Mouse (Mus musculus): ENCODE results near the gene Dcun1d2. TPM values are rescaled to one million over a fixed set of nuclear protein-coding genes. Genes with fewer than 3 reads are reported as not detected.

Gene Dcun1d2
- polyA plus RNA-seq, 1 experiment from 2014 or later = 6.9 TPM

DNA sequence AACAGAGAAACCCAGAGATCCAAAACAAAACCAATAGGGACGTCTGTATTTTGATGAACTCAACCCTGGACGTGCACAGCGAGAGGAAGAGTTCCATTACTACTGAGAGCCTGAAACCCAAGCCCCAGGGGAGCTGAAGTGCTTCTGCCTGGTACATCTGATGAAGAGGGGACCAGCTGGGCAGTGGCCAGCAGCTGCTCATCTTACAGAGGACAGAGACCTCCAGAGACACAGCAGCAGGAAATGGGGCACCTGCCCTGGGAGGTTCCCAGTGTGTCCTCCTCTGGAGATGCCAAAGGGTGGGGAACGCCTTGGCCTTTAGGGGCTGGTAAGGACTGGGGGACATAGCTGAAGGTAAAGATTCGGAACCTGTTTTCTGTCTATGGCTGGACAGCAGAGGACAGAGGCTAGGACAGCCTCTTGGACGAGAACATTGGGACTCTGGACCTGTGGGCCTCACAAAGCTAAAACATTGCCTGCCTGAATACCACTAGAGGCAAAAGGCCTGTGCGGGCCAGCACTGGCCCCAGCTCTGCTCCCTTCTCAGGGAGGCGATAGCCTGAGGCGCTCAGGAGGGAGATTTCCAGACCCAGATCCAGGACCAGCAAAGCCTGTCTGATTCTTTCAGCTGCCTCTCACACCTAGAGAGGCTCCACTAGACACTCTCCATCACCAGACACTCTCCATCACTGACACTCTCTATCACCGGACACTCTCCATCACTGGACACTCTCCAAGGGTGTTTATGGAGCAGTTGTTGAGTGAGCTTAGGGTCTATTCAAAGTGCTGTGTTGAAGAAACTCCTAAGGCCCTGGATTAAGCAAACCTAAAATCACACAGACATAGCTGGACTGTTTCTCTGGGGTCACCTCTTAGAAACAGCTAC lies 44.7 kb downstream of the Dcun1d2 start:
- no peak overlapping the region for H3K27ac ChIP-seq (ENCODE audit: low read length)
- H3K4me3 ChIP-seq (ENCODE audit: low read depth, low read length) = no peak overlapping the region
- H3K9ac ChIP-seq (ENCODE audit: low read depth, low read length) = no peak overlapping the region
- no peaks in the 10 kb centered on the region for H3K27me3 ChIP-seq (ENCODE audit: control insufficient read depth, insufficient read depth, low read depth, low read length)
- H3K4me1 ChIP-seq (ENCODE audit: control insufficient read depth, low read depth, low read length) = no peaks in the 10 kb centered on the region
- no peak for ATAC-seq (ENCODE audit: low read depth)
- 67% methylated on average over 10 of the region's 10 CpGs for WGBS (ENCODE audit: insufficient replicate concordance)
- no peak overlapping the region for H3K4me2 ChIP-seq (ENCODE audit: low read depth, low read length)
- no peaks in the 10 kb centered on the region for H3K9me3 ChIP-seq (replicated peaks; ENCODE audit: control insufficient read depth, low read length)
- no peaks in the 10 kb centered on the region for H3K36me3 ChIP-seq (ENCODE audit: control insufficient read depth, insufficient read depth)

DNA sequence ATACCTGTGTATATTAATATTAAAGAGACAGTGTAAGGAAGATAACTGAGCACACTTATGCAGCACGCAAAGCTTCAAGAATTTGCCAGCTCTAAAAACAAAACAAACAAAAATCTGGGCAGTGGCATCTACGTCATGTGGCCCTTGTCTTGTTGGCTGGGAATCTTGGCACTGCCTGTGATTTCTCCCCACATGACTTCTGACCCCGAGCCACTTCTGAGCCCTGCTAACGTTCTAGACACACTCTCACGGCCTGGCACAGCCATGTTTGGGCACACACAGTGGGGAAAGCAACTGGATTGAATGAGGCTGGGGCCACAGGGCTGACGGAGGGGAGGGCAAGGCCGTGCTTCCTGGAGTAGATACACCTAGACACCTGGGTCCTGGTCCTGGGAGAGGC lies 47.2 kb downstream of the Dcun1d2 start:
- H3K27ac ChIP-seq (ENCODE audit: low read length) = no peak overlapping the region
- H3K9me3 ChIP-seq (replicated peaks; ENCODE audit: control insufficient read depth, low read length) = no peaks in the 10 kb centered on the region
- H3K36me3 ChIP-seq (ENCODE audit: control insufficient read depth, insufficient read depth) = no peaks in the 10 kb centered on the region

DNA sequence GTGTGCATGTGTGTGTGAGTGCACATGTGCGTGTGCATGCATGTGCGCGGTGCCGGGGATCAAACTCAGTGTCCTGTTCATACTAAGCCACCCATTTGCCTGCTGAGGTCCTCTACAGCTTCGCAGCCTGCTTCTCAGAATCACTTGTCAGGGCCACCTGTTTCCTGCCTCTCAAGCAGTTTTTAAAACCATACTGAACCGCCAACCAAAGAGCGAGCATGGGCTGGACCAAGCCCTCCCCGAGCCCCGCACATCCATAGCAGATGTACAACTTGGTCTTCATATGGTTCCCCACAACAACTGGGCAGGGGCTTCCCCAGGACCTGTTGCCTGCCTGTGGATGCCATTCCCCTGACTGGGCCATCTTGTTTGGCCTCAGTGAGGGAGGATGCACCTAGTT lies 47.9 kb downstream of the Dcun1d2 start:
- no peaks in the 10 kb centered on the region for H3K9me3 ChIP-seq (replicated peaks; ENCODE audit: control insufficient read depth, low read length)
- H3K27ac ChIP-seq (ENCODE audit: low read length) = no peak overlapping the region
- no peaks in the 10 kb centered on the region for H3K36me3 ChIP-seq (ENCODE audit: control insufficient read depth, insufficient read depth)
- no peak overlapping the region for H3K4me2 ChIP-seq (ENCODE audit: low read depth, low read length)
- H3K4me1 ChIP-seq (ENCODE audit: control insufficient read depth, low read depth, low read length) = no peaks in the 10 kb centered on the region
- ATAC-seq (ENCODE audit: low read depth) = no peak
- 50% methylated on average over 9 of the region's 9 CpGs for WGBS (ENCODE audit: insufficient replicate concordance)
- H3K4me3 ChIP-seq (ENCODE audit: low read depth, low read length) = no peak overlapping the region
- no peak overlapping the region for H3K9ac ChIP-seq (ENCODE audit: low read depth, low read length)
- H3K27me3 ChIP-seq (ENCODE audit: control insufficient read depth, insufficient read depth, low read depth, low read length) = no peaks in the 10 kb centered on the region

More for the DNA sequence above, 47.2 kb downstream of the Dcun1d2 start:
- H3K4me3 ChIP-seq (ENCODE audit: low read depth, low read length) = no peak overlapping the region
- H3K4me1 ChIP-seq (ENCODE audit: control insufficient read depth, low read depth, low read length) = no peaks in the 10 kb centered on the region
- H3K4me2 ChIP-seq (ENCODE audit: low read depth, low read length) = no peak overlapping the region
- H3K27me3 ChIP-seq (ENCODE audit: control insufficient read depth, insufficient read depth, low read depth, low read length) = no peaks in the 10 kb centered on the region
- no peak overlapping the region for H3K9ac ChIP-seq (ENCODE audit: low read depth, low read length)
- 60% methylated on average over 7 of the region's 7 CpGs for WGBS (ENCODE audit: insufficient replicate concordance)
- ATAC-seq (ENCODE audit: low read depth) = no peak

DNA sequence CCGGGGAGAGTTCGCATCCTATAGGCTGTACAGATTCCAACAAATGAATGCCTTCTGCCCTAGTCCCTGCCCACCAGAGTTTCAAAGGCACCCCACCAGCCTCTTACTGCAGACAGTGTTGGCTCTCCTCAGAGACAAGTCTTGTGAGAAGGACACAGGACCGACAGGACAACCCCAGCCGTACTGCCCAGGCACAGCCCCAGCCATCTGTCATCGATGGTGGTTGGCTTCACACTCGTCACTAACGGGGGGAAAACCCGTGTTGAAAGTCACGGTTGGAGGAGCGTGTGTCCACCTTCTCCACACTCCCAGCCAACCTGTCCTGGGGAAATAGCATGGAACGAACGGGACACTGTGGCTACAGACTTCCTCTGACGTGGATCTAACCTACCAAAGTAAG lies 53.1 kb downstream of the Dcun1d2 start:
- ATAC-seq (ENCODE audit: low read depth) = no peak
- 73% methylated on average over 13 of the region's 13 CpGs for WGBS (ENCODE audit: insufficient replicate concordance)

DNA sequence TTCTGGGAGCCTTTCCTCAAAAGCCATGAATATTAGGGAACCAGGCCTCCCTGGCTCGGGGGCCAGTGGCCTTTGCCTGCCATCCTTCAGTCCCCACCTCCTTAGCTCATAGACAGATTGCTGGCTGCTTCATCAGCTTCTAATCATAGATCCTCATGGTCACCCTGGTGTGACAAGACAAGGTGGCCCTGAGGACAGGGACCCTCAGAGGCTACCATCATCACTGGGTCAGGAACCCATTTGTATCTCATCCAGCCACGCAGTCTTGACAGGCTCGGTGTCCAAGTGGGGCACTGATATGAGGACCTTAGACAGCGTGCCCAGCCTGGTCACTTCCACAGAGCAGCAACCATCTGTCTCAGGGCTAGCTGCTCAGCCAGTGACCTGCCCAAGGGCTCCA lies 57.5 kb downstream of the Dcun1d2 start:
- no peaks in the 10 kb centered on the region for H3K9me3 ChIP-seq (replicated peaks; ENCODE audit: control insufficient read depth, low read length)
- no peak overlapping the region for H3K4me3 ChIP-seq (ENCODE audit: low read depth, low read length)
- H3K27ac ChIP-seq (ENCODE audit: low read length) = no peak overlapping the region
- H3K36me3 ChIP-seq (ENCODE audit: control insufficient read depth, insufficient read depth) = no peaks in the 10 kb centered on the region
- no peak overlapping the region for H3K9ac ChIP-seq (ENCODE audit: low read depth, low read length)
- no peak for ATAC-seq (ENCODE audit: low read depth)
- 0 out of 2 replicates have a peak, but pooled peaks cover 6% of the 10 kb centered on the region for H3K27me3 ChIP-seq (ENCODE audit: control insufficient read depth, insufficient read depth, low read depth, low read length)
- WGBS (ENCODE audit: insufficient replicate concordance) = 76% methylated on average over 4 of the region's 4 CpGs
- no peaks in the 10 kb centered on the region for H3K4me1 ChIP-seq (ENCODE audit: control insufficient read depth, low read depth, low read length)
- H3K4me2 ChIP-seq (ENCODE audit: low read depth, low read length) = no peak overlapping the region

More for the DNA sequence above, 53.1 kb downstream of the Dcun1d2 start:
- 0 out of 2 replicates have a peak, but pooled peaks cover 3% of the 10 kb centered on the region for H3K27me3 ChIP-seq (ENCODE audit: control insufficient read depth, insufficient read depth, low read depth, low read length)
- H3K9me3 ChIP-seq (replicated peaks; ENCODE audit: control insufficient read depth, low read length) = no peaks in the 10 kb centered on the region
- no peak overlapping the region for H3K27ac ChIP-seq (ENCODE audit: low read length)
- no peaks in the 10 kb centered on the region for H3K4me1 ChIP-seq (ENCODE audit: control insufficient read depth, low read depth, low read length)
- no peak overlapping the region for H3K4me2 ChIP-seq (ENCODE audit: low read depth, low read length)
- H3K4me3 ChIP-seq (ENCODE audit: low read depth, low read length) = no peak overlapping the region
- no peaks in the 10 kb centered on the region for H3K36me3 ChIP-seq (ENCODE audit: control insufficient read depth, insufficient read depth)
- no peak overlapping the region for H3K9ac ChIP-seq (ENCODE audit: low read depth, low read length)

DNA sequence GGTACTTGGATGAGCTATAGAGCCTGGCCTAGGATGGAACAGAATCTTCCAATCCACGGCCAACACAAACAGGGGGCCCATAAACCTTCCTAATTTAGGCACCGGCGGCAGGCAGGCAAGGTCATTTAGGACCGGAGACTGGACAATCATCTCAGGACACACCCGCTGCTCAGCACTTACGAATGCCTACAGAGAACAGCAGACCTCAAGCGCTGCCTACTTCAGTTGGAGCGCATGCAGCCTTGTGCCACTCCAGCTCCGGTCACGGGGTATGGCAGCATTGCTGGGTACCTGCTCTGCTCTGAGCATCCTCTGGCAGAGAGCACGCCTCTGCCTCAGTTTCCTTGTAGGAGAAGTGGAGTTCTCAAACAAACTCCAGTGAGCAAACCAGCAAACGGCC lies 58.1 kb downstream of the Dcun1d2 start:
- Histone ChIP-seq H3K4me1 (ENCODE audit: control insufficient read depth, low read depth, low read length) (no peaks in the 10 kb centered on the region), H3K27ac (ENCODE audit: low read length) (no peak overlapping the region), H3K27me3 (ENCODE audit: control insufficient read depth, insufficient read depth, low read depth, low read length) (0 out of 2 replicates have a peak, but pooled peaks cover 6% of the 10 kb centered on the region), H3K4me2 (ENCODE audit: low read depth, low read length) (no peak overlapping the region), H3K9ac (ENCODE audit: low read depth, low read length) (no peak overlapping the region), H3K36me3 (ENCODE audit: control insufficient read depth, insufficient read depth) (no peaks in the 10 kb centered on the region), H3K4me3 (ENCODE audit: low read depth, low read length) (no peak overlapping the region), H3K9me3 (replicated peaks; ENCODE audit: control insufficient read depth, low read length) (no peaks in the 10 kb centered on the region)
- no peak for ATAC-seq (ENCODE audit: low read depth)
- 72% methylated on average over 12 of the region's 12 CpGs for WGBS (ENCODE audit: insufficient replicate concordance)

DNA sequence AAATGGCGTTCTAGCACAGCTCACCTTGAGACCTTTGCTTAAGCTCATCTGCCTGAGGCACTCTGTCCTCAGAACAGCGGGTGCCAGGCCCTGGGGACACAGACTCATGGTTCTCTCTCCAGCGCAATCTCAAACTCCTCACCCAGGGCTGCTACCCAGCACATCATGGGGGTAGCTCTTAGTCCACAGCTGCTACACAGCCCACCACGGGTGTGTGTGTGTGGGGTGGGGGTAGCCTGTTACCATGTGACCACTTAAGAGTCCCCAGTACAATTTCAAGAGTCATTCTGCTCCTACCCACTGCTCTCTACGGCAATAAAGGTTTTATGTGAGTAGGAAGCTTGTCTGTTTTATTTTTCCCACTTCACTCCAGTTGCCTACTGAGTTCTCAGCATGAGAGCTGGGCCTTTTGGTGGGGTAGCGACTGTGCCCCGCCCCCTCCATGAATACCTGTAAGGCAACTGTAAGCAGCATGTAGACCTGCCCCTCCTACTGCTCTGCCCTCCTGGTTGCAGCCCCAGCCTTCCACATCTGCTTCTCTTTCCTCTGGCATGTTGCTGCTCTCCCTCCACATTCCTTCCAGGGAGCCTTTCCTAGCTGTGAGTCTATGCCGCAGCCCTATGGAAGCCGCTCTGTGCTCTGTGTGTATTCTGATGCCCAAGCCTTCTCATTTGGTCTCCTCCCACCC lies 58.9 kb downstream of the Dcun1d2 start:
- no peaks in the 10 kb centered on the region for H3K9me3 ChIP-seq (replicated peaks; ENCODE audit: control insufficient read depth, low read length)
- ATAC-seq (ENCODE audit: low read depth) = no peak
- no peaks in the 10 kb centered on the region for H3K4me1 ChIP-seq (ENCODE audit: control insufficient read depth, low read depth, low read length)
- no peaks in the 10 kb centered on the region for H3K36me3 ChIP-seq (ENCODE audit: control insufficient read depth, insufficient read depth)
- H3K27ac ChIP-seq (ENCODE audit: low read length) = no peak overlapping the region
- 0 out of 2 replicates have a peak, but pooled peaks cover 6% of the 10 kb centered on the region for H3K27me3 ChIP-seq (ENCODE audit: control insufficient read depth, insufficient read depth, low read depth, low read length)
- H3K4me2 ChIP-seq (ENCODE audit: low read depth, low read length) = no peak overlapping the region
- 46% methylated on average over 9 of the region's 9 CpGs for WGBS (ENCODE audit: insufficient replicate concordance)
- no peak overlapping the region for H3K4me3 ChIP-seq (ENCODE audit: low read depth, low read length)
- H3K9ac ChIP-seq (ENCODE audit: low read depth, low read length) = no peak overlapping the region

DNA sequence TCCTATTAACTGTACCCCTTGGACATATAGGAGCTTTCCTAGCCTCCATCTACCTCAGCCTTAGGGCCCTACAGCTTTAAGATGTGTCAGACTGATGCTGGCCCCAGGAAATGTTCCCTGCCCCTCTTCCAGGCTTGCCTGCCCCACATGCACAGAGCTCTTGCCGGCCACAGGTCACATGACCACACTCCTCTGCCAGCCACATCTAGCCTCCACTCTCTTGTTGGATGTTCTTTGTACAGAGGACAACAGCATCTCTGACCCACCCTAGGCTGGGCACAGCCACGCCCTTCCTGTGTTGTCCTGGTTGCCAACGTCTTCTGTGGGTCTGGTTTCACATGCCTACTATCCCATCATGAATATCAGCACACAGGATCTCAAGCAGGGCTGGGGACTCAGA lies 60.7 kb downstream of the Dcun1d2 start:
- Histone ChIP-seq H3K27ac (ENCODE audit: low read length) (no peak overlapping the region), H3K9me3 (replicated peaks; ENCODE audit: control insufficient read depth, low read length) (no peaks in the 10 kb centered on the region), H3K4me2 (ENCODE audit: low read depth, low read length) (no peak overlapping the region), H3K4me3 (ENCODE audit: low read depth, low read length) (no peak overlapping the region), H3K27me3 (ENCODE audit: control insufficient read depth, insufficient read depth, low read depth, low read length) (peaks cover 6% of the 10 kb centered on the region; the same call in 1 of the 2 replicates), H3K36me3 (ENCODE audit: control insufficient read depth, insufficient read depth) (no peaks in the 10 kb centered on the region), H3K9ac (ENCODE audit: low read depth, low read length) (no peak overlapping the region), H3K4me1 (ENCODE audit: control insufficient read depth, low read depth, low read length) (no peaks in the 10 kb centered on the region)
- WGBS (ENCODE audit: insufficient replicate concordance) = 24% methylated on average over 3 of the region's 3 CpGs
- no peak for ATAC-seq (ENCODE audit: low read depth)

DNA sequence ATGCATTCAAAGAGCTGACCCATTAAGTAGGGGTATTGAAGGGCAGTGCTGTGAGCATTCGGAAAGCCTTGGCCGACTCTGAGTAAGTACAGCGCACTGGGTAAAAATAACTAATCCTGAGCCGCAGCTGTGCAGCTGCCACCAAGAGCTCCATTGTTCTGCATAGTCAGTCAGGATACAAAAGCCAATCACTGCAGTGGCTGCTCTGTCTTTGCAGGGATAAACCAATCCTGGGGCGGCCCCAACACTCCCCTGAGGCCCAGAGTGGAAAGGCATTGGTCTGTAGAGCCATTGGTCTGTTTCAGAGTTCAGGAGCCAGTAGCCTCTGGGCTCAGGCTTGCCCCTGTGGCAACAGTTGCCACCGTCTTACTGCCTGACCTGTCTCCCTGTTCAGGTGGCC lies 61.6 kb downstream of the Dcun1d2 start:
- Histone ChIP-seq H3K27me3 (ENCODE audit: control insufficient read depth, insufficient read depth, low read depth, low read length) (peaks cover 6% of the 10 kb centered on the region; the same call in 1 of the 2 replicates), H3K9me3 (replicated peaks; ENCODE audit: control insufficient read depth, low read length) (no peaks in the 10 kb centered on the region), H3K4me2 (ENCODE audit: low read depth, low read length) (no peak overlapping the region), H3K36me3 (ENCODE audit: control insufficient read depth, insufficient read depth) (no peaks in the 10 kb centered on the region), H3K27ac (ENCODE audit: low read length) (no peak overlapping the region), H3K9ac (ENCODE audit: low read depth, low read length) (no peak overlapping the region), H3K4me1 (ENCODE audit: control insufficient read depth, low read depth, low read length) (no peaks in the 10 kb centered on the region), H3K4me3 (ENCODE audit: low read depth, low read length) (no peak overlapping the region)
- WGBS (ENCODE audit: insufficient replicate concordance) = 62% methylated on average over 6 of the region's 6 CpGs
- ATAC-seq (ENCODE audit: low read depth) = no peak
